Mouse (Mus musculus): ENCODE measurements around the gene Acacb. TPM values are rescaled to one million over a fixed set of nuclear protein-coding genes. Genes with fewer than 3 reads are reported as not detected.

The Acacb gene
- polyA plus RNA-seq, 1 experiment from 2014 or later: 0.70 TPM

DNA sequence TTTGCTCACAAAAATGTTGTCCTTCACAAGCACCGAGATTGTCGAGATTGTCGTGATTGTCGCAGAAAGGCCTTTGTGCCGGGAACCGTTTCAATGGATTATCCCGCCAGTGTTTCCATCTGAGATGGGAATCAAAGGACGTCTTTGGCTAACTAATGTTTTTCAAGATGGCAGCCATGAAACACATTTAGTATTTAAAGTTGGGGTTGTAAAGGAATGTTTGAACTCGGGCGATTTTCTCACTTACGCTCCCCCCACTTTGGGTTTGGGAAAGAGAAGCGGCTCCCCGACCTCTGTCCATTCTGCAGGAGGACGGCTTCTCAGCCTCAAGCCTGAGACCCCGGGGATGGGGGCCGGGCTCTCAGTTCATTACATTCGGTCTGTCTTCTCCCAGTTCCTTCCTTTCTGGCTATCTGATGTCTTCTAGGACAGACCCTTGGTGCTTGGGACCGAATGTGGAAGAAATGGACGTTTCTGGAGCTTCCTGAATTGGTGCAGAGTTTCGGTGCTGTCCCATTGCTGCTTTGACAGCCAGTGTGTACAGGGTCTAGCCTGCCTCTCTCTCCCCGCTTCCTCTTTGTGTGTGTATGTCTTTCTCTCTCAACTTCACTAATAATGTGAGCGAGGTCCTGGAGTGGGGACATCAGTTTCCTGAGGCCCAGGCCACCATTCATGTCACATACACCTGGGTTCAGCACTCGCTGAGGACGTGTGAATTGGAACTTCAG, 153.7 kb downstream of the Acacb start:
- Histone ChIP-seq H3K27ac (no peak overlapping the region), H3K36me3 (no peaks in the 10 kb centered on the region), H3K4me2 (no peak overlapping the region), H3K4me3 (no peak overlapping the region), H3K9ac (no peak overlapping the region), H3K9me3 (replicated peaks) (no peaks in the 10 kb centered on the region), H3K27me3 (replicated peaks) (peaks cover 11% of the 10 kb centered on the region; the same call in 1 of the 2 replicates), H3K4me1 (peaks cover 9% of the 10 kb centered on the region)
- 71% methylated on average over 24 of the region's 24 CpGs for WGBS (ENCODE audit: insufficient replicate concordance)
- no peak for ATAC-seq

Other genes with a start within 250 kb of the Acacb start
- gene Coro1c, start 237.8 kb upstream of the Acacb start, polyA plus RNA-seq (2016; fragmentation: Nextera tagmentation; extraction: Ambion mirVana): 78.7 and 78.8 TPM in 2 replicates
- 8.9 and 10.9 TPM in 2 replicates for gene Ssh1, start 152.6 kb upstream of the Acacb start, polyA plus RNA-seq (2016; fragmentation: Nextera tagmentation; extraction: Ambion mirVana)
- gene Dao, start 142.8 kb upstream of the Acacb start, polyA plus RNA-seq (2016; fragmentation: Nextera tagmentation; extraction: Ambion mirVana): not detected in 2 replicates
- 5.0 and 5.2 TPM in 2 replicates for gene Usp30, start 81.1 kb upstream of the Acacb start, polyA plus RNA-seq (2016; fragmentation: Nextera tagmentation; extraction: Ambion mirVana)
- not detected in 2 replicates for gene Svop, start 55.0 kb upstream of the Acacb start, polyA plus RNA-seq (2016; fragmentation: Nextera tagmentation; extraction: Ambion mirVana)
- 8.2 and 8.8 TPM in 2 replicates for gene Alkbh2, start 18.3 kb upstream of the Acacb start, polyA plus RNA-seq (2016; fragmentation: Nextera tagmentation; extraction: Ambion mirVana)
- gene Ung, start 16.1 kb upstream of the Acacb start, polyA plus RNA-seq (2016; fragmentation: Nextera tagmentation; extraction: Ambion mirVana): 40.1 and 40.7 TPM in 2 replicates
- not detected in 2 replicates for gene Foxn4, start 127.3 kb downstream of the Acacb start, polyA plus RNA-seq (2016; fragmentation: Nextera tagmentation; extraction: Ambion mirVana)
- 0.38 and 0.56 TPM in 2 replicates for gene Myo1h, start 142.6 kb downstream of the Acacb start, polyA plus RNA-seq (2016; fragmentation: Nextera tagmentation; extraction: Ambion mirVana)
- gene Kctd10, start 234.0 kb downstream of the Acacb start, polyA plus RNA-seq (2016; fragmentation: Nextera tagmentation; extraction: Ambion mirVana): 35.5 and 36.2 TPM in 2 replicates
- 25.0 and 26.5 TPM in 2 replicates for gene Ube3b, start 234.1 kb downstream of the Acacb start, polyA plus RNA-seq (2016; fragmentation: Nextera tagmentation; extraction: Ambion mirVana)